Mouse (Mus musculus) hindbrain, embryonic 11.5 days (tissue): Measurements from ENCODE around the gene Ctnnd2. TPM values are rescaled to one million over a fixed set of nuclear protein-coding genes. Genes with fewer than 3 reads are reported as not detected.

Source experiments
- ATAC-seq: fragments of 200-750 bp; cut with Nextera tagmentation; 2 replicates; pipeline ENCODE4 v1.8.0; 2017; ENCODE audit warnings: mild to moderate bottlenecking, moderate TSS enrichment, moderate library complexity; ENCODE audit not compliant: low FRiP score
- DNase-seq: peaks from one replicate; pipeline ENCODE4 v3.0.0-alpha.2; 2015; ENCODE audit warnings: low spot score
- H3K27ac ChIP-seq: fragments of 300-500 bp; sonication (generic); 2 replicates; pipeline ENCODE4 v1.5.1; 2014; ENCODE audit warnings: mild to moderate bottlenecking, low read depth, low read length
- H3K27me3 ChIP-seq: fragments of 300-500 bp; sonication (generic); 2 replicates; pipeline ENCODE4 v1.6.1; 2014; ENCODE audit warnings: mild to moderate bottlenecking, low read length, moderate library complexity, mixed read lengths; ENCODE audit not compliant: control insufficient read depth, insufficient read depth
- H3K36me3 ChIP-seq: fragments of 300-500 bp; sonication (generic); 2 replicates; pipeline ENCODE4 v1.6.1; 2014; ENCODE audit warnings: mild to moderate bottlenecking, low read length, moderate library complexity, mixed read lengths; ENCODE audit not compliant: control insufficient read depth, insufficient read depth
- H3K4me1 ChIP-seq: fragments of 300-500 bp; sonication (generic); replicated peaks from 2 replicates; pipeline ENCODE4 v1.6.1; 2014; ENCODE audit warnings: low read length, mixed read lengths; ENCODE audit not compliant: control insufficient read depth, insufficient read depth
- H3K4me2 ChIP-seq: fragments of 300-500 bp; sonication (generic); replicated peaks from 2 replicates; pipeline ENCODE4 v1.6.1; 2014; ENCODE audit warnings: mild to moderate bottlenecking, low read depth, low read length
- H3K4me3 ChIP-seq: fragments of 300-500 bp; sonication (generic); 2 replicates; pipeline ENCODE4 v1.5.1; 2014; ENCODE audit warnings: low read depth, low read length
- H3K9ac ChIP-seq: fragments of 300-500 bp; sonication (generic); 2 replicates; pipeline ENCODE4 v1.6.1; 2014; ENCODE audit warnings: low read depth, low read length
- H3K9me3 ChIP-seq: fragments of 300-500 bp; sonication (generic); 2 replicates; pipeline ENCODE4 v1.6.1; 2016; ENCODE audit warnings: low read length; ENCODE audit not compliant: control insufficient read depth
- WGBS: fragments of 180-500 bp; shearing (Covaris S2); extraction: QIAGEN DNeasy Blood & Tissue Kit; methylation state at CpG from one replicate; pipeline ENCODE4 v1.1.7; 2014; 5-methylcytosine and 5-hydroxymethylcytosine counted together
- polyA plus RNA-seq: library from polyadenylated mRNA; unstranded; fragments of >200 nt; fragmentation: Nextera tagmentation; extraction: Ambion mirVana; gene quantifications from 2 replicates; pipeline ENCODE4 v1.2.1, GENCODE M21; 2014

Ctnnd2 gene
- polyA plus RNA-seq, 1 experiment from 2014 or later: 32.2 TPM

DNA sequence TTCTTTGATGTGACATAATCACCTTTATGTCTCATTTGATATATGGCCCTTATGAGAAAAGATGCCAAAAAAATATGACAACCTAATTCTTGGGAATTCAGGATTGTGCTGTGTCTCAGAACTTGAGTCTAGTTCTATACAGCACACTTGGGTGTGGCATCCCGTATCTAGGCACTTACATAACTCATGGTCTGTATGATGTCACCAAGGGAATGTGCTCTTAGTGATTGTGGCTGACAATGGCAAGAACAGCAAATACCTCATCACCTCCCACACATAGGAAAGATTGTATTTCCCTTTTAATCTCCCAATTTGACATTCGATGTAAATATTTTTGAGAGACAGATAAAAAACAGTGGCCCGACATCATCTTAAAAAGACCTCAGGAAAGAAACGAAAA lies 509.5 kb downstream of the Ctnnd2 start:
- no peak overlapping the region for H3K9ac ChIP-seq
- no peaks in the 10 kb centered on the region for H3K4me1 ChIP-seq
- DNase-seq (no peak), ATAC-seq (no peak)
- no peak overlapping the region for H3K4me2 ChIP-seq
- H3K36me3 ChIP-seq: no peaks in the 10 kb centered on the region
- H3K27me3 ChIP-seq: no peaks in the 10 kb centered on the region
- no peaks in the 10 kb centered on the region for H3K9me3 ChIP-seq
- WGBS: 85% methylated on average over 4 of the region's 4 CpGs
- H3K27ac ChIP-seq: no peak overlapping the region
- no peak overlapping the region for H3K4me3 ChIP-seq

GRCm38 (mm10) chr15:30682360-30683119 lies 510.1 kb downstream of the Ctnnd2 start:
- H3K27ac ChIP-seq: no peak overlapping the region
- no peak for DNase-seq
- 78% methylated on average over 14 of the region's 14 CpGs for WGBS
- no peak for ATAC-seq
- H3K9me3 ChIP-seq: no peaks in the 10 kb centered on the region
- H3K9ac ChIP-seq: no peak overlapping the region
- H3K36me3 ChIP-seq: no peaks in the 10 kb centered on the region
- no peaks in the 10 kb centered on the region for H3K4me1 ChIP-seq
- no peak overlapping the region for H3K4me2 ChIP-seq
- H3K27me3 ChIP-seq: no peaks in the 10 kb centered on the region
- H3K4me3 ChIP-seq: no peak overlapping the region

GRCm38 (mm10) chr15:30686206-30687101 lies 514.1 kb downstream of the Ctnnd2 start:
- DNase-seq: no peak
- no peak for ATAC-seq
- no peaks in the 10 kb centered on the region for H3K36me3 ChIP-seq
- no peak overlapping the region for H3K9ac ChIP-seq
- H3K27ac ChIP-seq: no peak overlapping the region
- WGBS: 78% methylated on average over 4 of the region's 4 CpGs
- no peak overlapping the region for H3K4me3 ChIP-seq
- H3K9me3 ChIP-seq: no peaks in the 10 kb centered on the region
- H3K4me1 ChIP-seq: no peaks in the 10 kb centered on the region
- no peak overlapping the region for H3K4me2 ChIP-seq
- no peaks in the 10 kb centered on the region for H3K27me3 ChIP-seq

DNA sequence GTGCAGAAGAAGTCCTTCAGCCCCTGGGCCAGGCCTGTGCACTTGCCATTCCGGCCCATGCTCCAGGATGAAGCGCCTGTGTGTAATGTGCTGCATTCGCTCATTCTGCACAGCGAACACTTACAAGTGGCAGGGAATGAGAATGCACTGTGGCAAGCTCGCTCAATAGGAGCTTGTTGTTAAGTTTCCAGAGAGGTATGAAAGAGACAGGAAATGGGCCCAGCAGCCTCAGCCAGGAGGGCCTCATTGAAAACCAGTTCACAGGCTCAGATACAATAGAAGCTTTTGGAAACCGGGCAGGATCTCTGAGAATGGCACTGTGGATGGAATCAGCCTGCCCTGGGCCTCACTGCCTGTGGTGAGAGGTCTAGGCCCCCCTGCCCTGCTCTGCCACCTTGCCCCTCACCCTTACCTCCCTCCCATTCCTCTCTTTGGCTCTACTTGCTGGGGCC lies 521.4 kb downstream of the Ctnnd2 start:
- DNase-seq: peak; percentile 26
- H3K4me1 ChIP-seq: no peaks in the 10 kb centered on the region
- H3K27ac ChIP-seq: peak overlapping the region; percentile 36; the same call in 1 of the 2 replicates
- H3K36me3 ChIP-seq: no peaks in the 10 kb centered on the region
- WGBS: 39% methylated on average over 6 of the region's 6 CpGs
- H3K9me3 ChIP-seq: no peaks in the 10 kb centered on the region
- no peak overlapping the region for H3K4me2 ChIP-seq
- no peak overlapping the region for H3K4me3 ChIP-seq
- 0 out of 2 replicates have a peak overlapping the region, but pooled peaks have one; percentile 11 for H3K9ac ChIP-seq
- no peaks in the 10 kb centered on the region for H3K27me3 ChIP-seq
- ATAC-seq: peak; percentile 78

DNA sequence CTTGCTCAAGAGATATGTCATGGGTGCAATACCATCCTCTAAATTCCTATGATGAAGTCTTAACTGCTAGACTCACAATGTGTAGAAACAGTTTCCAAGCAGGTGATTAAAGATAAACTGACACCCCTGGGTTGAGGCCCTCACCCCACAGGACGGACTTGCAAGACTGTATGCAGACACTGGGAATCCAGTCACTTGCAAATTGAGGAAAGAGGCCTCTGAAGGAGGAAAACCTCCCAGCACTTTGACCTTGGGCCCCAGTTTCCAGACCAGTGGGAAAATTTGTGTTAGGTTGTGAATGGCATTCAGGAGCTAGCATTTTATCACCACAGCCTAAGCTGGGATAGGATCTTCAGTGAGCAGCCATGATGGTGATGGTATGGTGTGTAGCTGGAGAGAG lies 521.9 kb downstream of the Ctnnd2 start:
- DNase-seq: no peak
- H3K9me3 ChIP-seq: no peaks in the 10 kb centered on the region
- no peak overlapping the region for H3K9ac ChIP-seq
- WGBS: 74% methylated on average over 1 of the region's 1 CpGs
- H3K4me2 ChIP-seq: no peak overlapping the region
- no peak for ATAC-seq
- H3K27ac ChIP-seq: no peak overlapping the region; the same call in 1 of the 2 replicates
- no peaks in the 10 kb centered on the region for H3K27me3 ChIP-seq
- no peaks in the 10 kb centered on the region for H3K36me3 ChIP-seq
- no peak overlapping the region for H3K4me3 ChIP-seq
- no peaks in the 10 kb centered on the region for H3K4me1 ChIP-seq

GRCm38 (mm10) chr15:30695859-30696258 lies 523.5 kb downstream of the Ctnnd2 start:
- ATAC-seq (no peak), DNase-seq (no peak)
- Histone ChIP-seq H3K9ac (no peak overlapping the region), H3K36me3 (no peaks in the 10 kb centered on the region), H3K4me2 (no peak overlapping the region), H3K4me3 (no peak overlapping the region), H3K27ac (no peak overlapping the region), H3K9me3 (no peaks in the 10 kb centered on the region), H3K27me3 (no peaks in the 10 kb centered on the region), H3K4me1 (no peaks in the 10 kb centered on the region)
- 92% methylated on average over 6 of the region's 6 CpGs for WGBS

GRCm38 (mm10) chr15:30697356-30697755 lies 525.0 kb downstream of the Ctnnd2 start:
- WGBS: 81% methylated on average over 5 of the region's 5 CpGs
- ATAC-seq: no peak
- H3K9ac ChIP-seq: no peak overlapping the region

GRCm38 (mm10) chr15:30700762-30701161 lies 528.4 kb downstream of the Ctnnd2 start:
- Histone ChIP-seq H3K4me2 (no peak overlapping the region), H3K27ac (no peak overlapping the region), H3K9me3 (no peaks in the 10 kb centered on the region), H3K4me3 (no peak overlapping the region), H3K4me1 (no peaks in the 10 kb centered on the region), H3K9ac (no peak overlapping the region), H3K36me3 (no peaks in the 10 kb centered on the region), H3K27me3 (no peaks in the 10 kb centered on the region)
- ATAC-seq (no peak), DNase-seq (no peak)
- 76% methylated on average over 6 of the region's 6 CpGs for WGBS

More at GRCm38 (mm10) chr15:30697356-30697755, 525.0 kb downstream of the Ctnnd2 start:
- Histone ChIP-seq H3K4me3 (no peak overlapping the region), H3K9me3 (no peaks in the 10 kb centered on the region), H3K4me2 (no peak overlapping the region), H3K4me1 (no peaks in the 10 kb centered on the region), H3K27ac (no peak overlapping the region), H3K36me3 (no peaks in the 10 kb centered on the region), H3K27me3 (no peaks in the 10 kb centered on the region)
- no peak for DNase-seq
